Mouse (Mus musculus) spleen, embryonic (tissue): ENCODE data around the gene Gm14444.
"Not testable (repeated sequence)": the region's sequence is repeated elsewhere in the genome, so short reads cannot be mapped to it uniquely, and the experiment has no call there.

Experiments used
- CTCF ChIA-PET: fragments of 350-600 bp; sonication (Branson Sonifier 250); formaldehyde crosslinking; loops from one replicate; lab custom pipeline; 2022; lab: Charles Lee

The Gm14444 gene

DNA sequence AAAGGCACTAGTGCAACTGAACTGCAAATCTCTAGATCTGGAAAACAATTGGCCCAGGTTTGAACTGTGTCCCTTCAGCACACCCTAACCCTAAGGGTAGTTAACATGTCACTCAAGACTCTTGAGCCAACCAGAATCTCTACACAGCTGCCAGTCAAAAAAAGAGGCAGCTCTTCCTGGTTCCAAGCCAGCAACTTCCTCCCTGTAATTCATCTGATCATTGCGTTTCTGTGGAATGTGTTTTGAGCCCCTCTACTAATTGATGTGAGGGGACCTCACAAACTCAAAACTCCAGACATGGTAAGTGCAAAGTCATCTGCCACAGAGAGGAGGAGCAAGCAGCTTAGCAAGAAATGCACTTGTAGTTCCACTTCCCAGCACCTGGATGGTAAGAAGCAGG lies at the start of gene Gm14444:
Gene Gm14444 (plus strand): TSS at position 220 of the 400 bp plus-strand sequence.
- CTCF ChIA-PET, result not testable (repeated sequence)

- CTCF ChIA-PET, result not testable (repeated sequence)
These were observed 44.6 kb upstream of the Gm14444 start for GRCm38 (mm10) chr2:174965466-174965865.

- CTCF ChIA-PET, result not testable (repeated sequence)
These were observed 34.2 kb downstream of the Gm14444 start for GRCm38 (mm10) chr2:175044268-175044667.

DNA sequence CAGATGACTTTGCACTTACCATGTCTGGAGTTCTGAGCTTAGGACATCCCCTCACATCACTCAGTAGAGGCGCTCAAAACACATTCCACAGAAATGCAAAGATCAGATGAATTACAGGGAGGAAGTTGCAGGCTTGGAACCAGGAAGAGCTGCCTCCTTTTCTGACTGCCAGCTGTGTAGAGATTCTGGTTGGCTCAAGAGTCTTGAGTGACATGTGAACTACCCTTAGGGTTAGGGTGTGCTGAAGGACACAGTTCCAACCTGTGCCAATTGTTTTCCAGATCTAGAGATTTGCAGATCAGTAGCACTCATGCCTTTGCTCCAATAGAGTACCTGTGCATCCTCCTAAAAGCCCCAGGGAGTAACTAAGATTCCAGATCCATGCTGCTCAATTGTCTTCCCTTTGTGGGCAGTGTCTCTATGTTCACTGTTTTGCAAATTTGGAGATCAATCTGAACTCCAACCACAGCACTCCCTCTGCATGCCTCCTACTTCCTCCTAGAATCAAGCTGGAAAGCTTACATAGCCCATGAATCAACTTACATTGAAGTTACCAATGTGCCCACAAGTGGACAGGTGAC lies 57.7 kb downstream of the Gm14444 start, which contains the start of gene Gm14393:
Gene Gm14393 (minus strand): TSS at position 101 of the 581 bp plus-strand sequence.
- CTCF ChIA-PET, result not testable (repeated sequence)
